Mouse (Mus musculus) limb, embryonic 12.5 days (tissue): ENCODE results near the gene Rnf111. TPM values are rescaled to one million over a fixed set of nuclear protein-coding genes. Genes with fewer than 3 reads are reported as not detected.

Experiments
- ATAC-seq: fragments of 200-750 bp; cut with Nextera tagmentation; 2 replicates; pipeline ENCODE4 v1.8.0; 2017; ENCODE audit warnings: low read depth, moderate TSS enrichment; ENCODE audit not compliant: insufficient number of reproducible peaks, insufficient read depth, low FRiP score, low TSS enrichment
- H3K27ac ChIP-seq: fragments of 300-500 bp; sonication (generic); 2 replicates; pipeline ENCODE4 v1.5.1; 2016; ENCODE audit warnings: mild to moderate bottlenecking, moderate library complexity
- H3K27me3 ChIP-seq: fragments of 300-500 bp; sonication (generic); 2 replicates; pipeline ENCODE4 v1.6.1; 2016; ENCODE audit warnings: mild to moderate bottlenecking, moderate library complexity
- H3K36me3 ChIP-seq: fragments of 300-500 bp; sonication (generic); 2 replicates; pipeline ENCODE4 v1.6.1; 2016; ENCODE audit warnings: mild to moderate bottlenecking, moderate library complexity
- H3K4me1 ChIP-seq: fragments of 300-500 bp; sonication (generic); replicated peaks from 2 replicates; pipeline ENCODE4 v1.6.1; 2016
- H3K4me2 ChIP-seq: fragments of 300-500 bp; sonication (generic); 2 replicates; pipeline ENCODE4 v1.6.1; 2016; ENCODE audit warnings: mild to moderate bottlenecking, moderate library complexity
- H3K4me3 ChIP-seq: fragments of 300-500 bp; sonication (generic); replicated peaks from 2 replicates; pipeline ENCODE4 v1.5.1; 2016; ENCODE audit warnings: mild to moderate bottlenecking
- H3K9ac ChIP-seq: fragments of 300-500 bp; sonication (generic); replicated peaks from 2 replicates; pipeline ENCODE4 v1.6.1; 2016; ENCODE audit warnings: mild to moderate bottlenecking, moderate library complexity
- H3K9me3 ChIP-seq: fragments of 300-500 bp; sonication (generic); 2 replicates; pipeline ENCODE4 v1.6.1; 2016; ENCODE audit warnings: mild to moderate bottlenecking, moderate library complexity
- WGBS: fragments of 180-500 bp; shearing (Covaris S2); methylation state at CpG from one replicate; pipeline ENCODE4 v1.1.7; 2016; 5-methylcytosine and 5-hydroxymethylcytosine counted together
- polyA plus RNA-seq: library from polyadenylated mRNA; unstranded; fragments of >200 nt; fragmentation: Nextera tagmentation; extraction: Ambion mirVana; gene quantifications from 2 replicates; pipeline ENCODE4 v1.2.1, GENCODE M21; 2016

The Rnf111 gene
- polyA plus RNA-seq, 1 experiment from 2014 or later: 30.9 TPM

DNA sequence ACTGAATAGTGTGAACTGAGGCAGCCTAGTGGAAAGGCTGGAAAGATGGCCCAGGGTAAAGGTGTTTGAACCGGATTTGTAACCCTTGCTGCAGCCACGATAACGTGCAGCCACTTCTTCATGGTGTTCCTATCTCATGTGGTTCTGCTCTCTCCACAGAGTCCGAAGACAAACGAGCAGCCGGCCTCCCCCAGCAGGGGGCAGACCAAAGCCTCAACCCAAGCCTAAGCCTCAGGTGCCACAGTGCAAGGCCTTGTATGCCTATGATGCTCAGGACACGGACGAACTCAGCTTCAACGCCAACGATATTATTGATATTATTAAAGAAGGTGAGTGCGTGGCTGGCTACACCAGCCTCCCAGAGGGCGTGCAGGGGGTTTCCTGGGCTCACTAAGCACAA, 107.9 kb downstream of the Rnf111 start:
- Histone ChIP-seq H3K9ac (no peak overlapping the region), H3K36me3 (peaks cover 29% of the 10 kb centered on the region), H3K27me3 (no peaks in the 10 kb centered on the region), H3K4me2 (no peak overlapping the region), H3K4me1 (0 out of 2 replicates have a peak, but pooled peaks cover 3% of the 10 kb centered on the region), H3K9me3 (no peaks in the 10 kb centered on the region), H3K27ac (no peak overlapping the region), H3K4me3 (no peak overlapping the region)
- 85% methylated on average over 12 of the region's 12 CpGs for WGBS
- no peak for ATAC-seq

DNA sequence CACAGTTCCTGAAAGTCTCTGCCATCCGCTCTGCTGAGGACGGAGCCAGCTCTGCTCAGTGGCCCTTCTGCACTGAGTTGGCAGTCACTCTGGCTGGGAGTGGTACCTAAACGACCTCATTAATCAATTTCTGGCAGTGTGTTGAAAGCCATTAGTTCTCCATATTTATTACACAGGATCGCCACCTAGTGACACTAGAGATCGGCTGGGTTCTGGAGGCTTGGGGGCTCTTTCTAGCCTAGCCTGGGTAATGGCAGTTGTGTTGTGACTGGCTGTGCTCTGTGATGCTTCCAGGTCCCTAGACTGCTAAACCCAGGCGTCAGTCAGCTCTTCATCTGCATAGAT, 111.0 kb downstream of the Rnf111 start:
- Histone ChIP-seq H3K4me1 (0 out of 2 replicates have a peak, but pooled peaks cover 3% of the 10 kb centered on the region), H3K36me3 (peaks cover 19% of the 10 kb centered on the region), H3K9ac (no peak overlapping the region), H3K27ac (no peak overlapping the region), H3K27me3 (no peaks in the 10 kb centered on the region), H3K4me3 (no peak overlapping the region), H3K4me2 (no peak overlapping the region), H3K9me3 (no peaks in the 10 kb centered on the region)
- no peak for ATAC-seq
- 4% methylated on average over 6 of the region's 6 CpGs for WGBS

DNA sequence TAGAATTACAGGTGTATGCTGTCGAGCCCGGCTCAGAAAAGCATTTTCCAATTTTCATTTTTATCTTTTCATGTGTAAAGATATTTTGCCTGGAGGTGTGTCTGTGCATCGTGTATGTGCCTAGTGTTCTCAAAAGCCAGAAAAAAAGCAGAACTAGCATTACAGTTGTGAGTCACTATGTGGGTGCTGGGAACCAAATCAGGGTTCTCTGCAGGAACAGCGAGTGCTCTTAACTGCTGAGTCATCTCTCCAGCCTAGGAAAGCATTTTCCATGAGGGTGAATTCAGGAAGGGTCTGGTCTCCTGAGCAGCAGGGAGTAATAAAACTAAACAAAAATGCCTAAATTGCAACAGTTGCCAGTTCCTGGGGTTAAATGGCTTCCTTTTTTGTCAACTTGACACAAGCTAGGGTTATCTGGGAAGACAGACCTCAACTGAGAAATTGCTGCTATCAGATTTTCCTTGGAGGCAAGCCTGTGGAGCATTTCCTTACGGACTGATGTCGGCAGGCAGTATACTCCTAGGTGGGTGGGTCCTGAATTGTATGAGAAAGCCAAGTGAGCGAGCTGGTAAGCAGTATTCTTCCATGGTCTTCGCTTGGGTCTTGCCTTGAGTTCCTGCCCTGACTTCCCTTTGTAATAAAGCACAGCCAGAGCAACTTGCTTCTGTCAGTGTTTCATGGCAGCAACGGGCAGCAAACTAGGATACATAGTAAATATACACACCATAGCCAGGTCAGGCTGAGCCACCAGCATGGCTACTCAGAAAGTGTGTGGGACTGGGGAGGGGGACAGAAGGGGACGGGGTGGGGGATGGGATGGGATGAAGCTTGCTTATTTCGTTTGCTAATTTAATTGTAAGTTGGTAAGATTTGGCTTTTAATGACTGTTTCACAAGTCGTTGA, 111.6 kb downstream of the Rnf111 start:
- 60% methylated on average over 12 of the region's 12 CpGs for WGBS
- H3K27me3 ChIP-seq: no peaks in the 10 kb centered on the region
- ATAC-seq: no peak
- no peaks in the 10 kb centered on the region for H3K9me3 ChIP-seq
- no peak overlapping the region for H3K4me2 ChIP-seq
- H3K4me3 ChIP-seq: no peak overlapping the region
- H3K36me3 ChIP-seq: peaks cover 21% of the 10 kb centered on the region
- 0 out of 2 replicates have a peak, but pooled peaks cover 3% of the 10 kb centered on the region for H3K4me1 ChIP-seq
- H3K27ac ChIP-seq: no peak overlapping the region
- H3K9ac ChIP-seq: no peak overlapping the region

DNA sequence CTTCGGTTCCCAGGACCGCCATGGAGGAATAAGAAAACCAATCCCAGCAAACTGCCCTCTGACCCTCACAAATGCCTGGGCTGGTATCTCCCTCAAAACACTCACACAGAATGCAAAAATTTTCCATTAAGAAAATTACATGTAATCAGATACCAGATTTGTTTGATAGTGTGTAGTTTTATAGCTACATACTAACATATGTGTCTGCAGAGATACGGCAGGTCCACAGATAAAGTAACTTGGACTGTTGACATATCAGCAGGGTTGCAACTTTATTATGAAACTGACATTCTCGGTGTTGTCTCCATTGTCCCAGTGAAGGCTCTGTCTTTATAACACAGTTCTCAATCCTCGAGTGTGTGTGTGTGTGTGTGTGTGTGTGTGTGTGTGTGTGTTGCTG, 112.5 kb downstream of the Rnf111 start:
- no peak overlapping the region for H3K4me3 ChIP-seq
- H3K4me2 ChIP-seq: no peak overlapping the region
- 93% methylated on average over 5 of the region's 5 CpGs for WGBS
- H3K9ac ChIP-seq: no peak overlapping the region
- H3K9me3 ChIP-seq: no peaks in the 10 kb centered on the region
- H3K27me3 ChIP-seq: no peaks in the 10 kb centered on the region
- peaks cover 14% of the 10 kb centered on the region for H3K36me3 ChIP-seq
- H3K4me1 ChIP-seq: 0 out of 2 replicates have a peak, but pooled peaks cover 3% of the 10 kb centered on the region
- no peak for ATAC-seq
- H3K27ac ChIP-seq: no peak overlapping the region

DNA sequence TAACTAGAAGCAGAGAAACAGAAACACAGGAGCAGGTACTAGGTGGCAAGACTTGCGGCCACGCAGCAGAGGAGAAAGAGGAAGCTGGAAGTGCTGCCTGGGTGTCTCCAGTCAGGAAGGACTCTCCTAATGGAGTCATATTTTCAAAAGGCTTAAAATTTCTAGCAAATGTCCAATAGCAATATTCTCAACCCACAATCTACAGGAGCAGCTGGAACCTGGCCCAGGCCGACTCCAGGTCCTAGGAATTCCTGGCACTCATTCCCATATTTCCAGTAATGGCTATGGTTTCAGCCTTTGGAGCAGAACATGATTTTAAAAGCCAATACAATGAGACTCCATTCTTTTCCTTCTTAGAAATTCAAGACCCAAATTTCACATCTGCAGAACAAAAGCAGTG, 114.0 kb downstream of the Rnf111 start:
- H3K4me1 ChIP-seq: 0 out of 2 replicates have a peak, but pooled peaks cover 3% of the 10 kb centered on the region
- no peak overlapping the region for H3K4me3 ChIP-seq
- H3K9me3 ChIP-seq: no peaks in the 10 kb centered on the region
- H3K27ac ChIP-seq: no peak overlapping the region
- H3K9ac ChIP-seq: no peak overlapping the region
- H3K36me3 ChIP-seq: peaks cover 17% of the 10 kb centered on the region
- H3K27me3 ChIP-seq: no peaks in the 10 kb centered on the region
- H3K4me2 ChIP-seq: no peak overlapping the region
- WGBS: 92% methylated on average over 3 of the region's 3 CpGs
- no peak for ATAC-seq

DNA sequence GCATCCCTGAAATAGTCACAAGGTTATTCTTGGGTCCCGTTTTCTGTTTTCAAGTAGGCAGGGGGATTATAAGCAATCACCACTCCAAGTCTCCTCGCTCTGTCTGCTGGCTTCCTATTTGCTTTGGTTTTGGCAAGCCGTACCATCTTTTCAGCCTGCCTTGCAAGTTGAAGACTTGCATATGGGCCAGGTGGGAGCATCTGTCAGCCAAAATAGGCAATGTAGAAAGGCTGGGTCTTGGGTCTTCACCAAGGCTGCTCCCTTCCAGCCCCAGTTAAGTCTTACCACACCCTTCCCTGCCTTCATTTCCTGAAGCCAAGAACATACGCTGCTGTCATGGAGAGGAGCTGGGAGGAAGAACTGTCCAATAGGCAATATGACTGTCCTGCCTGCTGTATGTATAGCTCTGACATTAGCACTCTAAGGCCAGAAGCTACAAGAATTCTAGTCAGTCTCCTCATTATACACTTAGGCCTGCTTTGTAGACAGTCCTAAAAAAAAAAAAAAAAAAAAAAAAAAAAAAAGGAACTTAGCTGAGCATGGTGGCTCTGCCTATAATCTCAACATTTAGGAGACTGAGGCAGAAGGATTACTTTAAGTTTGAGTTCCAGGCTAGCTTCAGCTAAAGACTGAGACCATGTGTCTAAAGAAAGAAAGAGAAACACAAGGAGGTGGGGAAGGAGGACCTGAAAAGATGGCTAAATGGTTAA, 116.0 kb downstream of the Rnf111 start:
- no peak overlapping the region for H3K4me3 ChIP-seq
- 0 out of 2 replicates have a peak, but pooled peaks cover 3% of the 10 kb centered on the region for H3K4me1 ChIP-seq
- H3K4me2 ChIP-seq: no peak overlapping the region
- no peaks in the 10 kb centered on the region for H3K9me3 ChIP-seq
- H3K27me3 ChIP-seq: no peaks in the 10 kb centered on the region
- H3K36me3 ChIP-seq: peaks cover 31% of the 10 kb centered on the region
- no peak overlapping the region for H3K9ac ChIP-seq
- 95% methylated on average over 4 of the region's 4 CpGs for WGBS
- no peak overlapping the region for H3K27ac ChIP-seq
- ATAC-seq: no peak

DNA sequence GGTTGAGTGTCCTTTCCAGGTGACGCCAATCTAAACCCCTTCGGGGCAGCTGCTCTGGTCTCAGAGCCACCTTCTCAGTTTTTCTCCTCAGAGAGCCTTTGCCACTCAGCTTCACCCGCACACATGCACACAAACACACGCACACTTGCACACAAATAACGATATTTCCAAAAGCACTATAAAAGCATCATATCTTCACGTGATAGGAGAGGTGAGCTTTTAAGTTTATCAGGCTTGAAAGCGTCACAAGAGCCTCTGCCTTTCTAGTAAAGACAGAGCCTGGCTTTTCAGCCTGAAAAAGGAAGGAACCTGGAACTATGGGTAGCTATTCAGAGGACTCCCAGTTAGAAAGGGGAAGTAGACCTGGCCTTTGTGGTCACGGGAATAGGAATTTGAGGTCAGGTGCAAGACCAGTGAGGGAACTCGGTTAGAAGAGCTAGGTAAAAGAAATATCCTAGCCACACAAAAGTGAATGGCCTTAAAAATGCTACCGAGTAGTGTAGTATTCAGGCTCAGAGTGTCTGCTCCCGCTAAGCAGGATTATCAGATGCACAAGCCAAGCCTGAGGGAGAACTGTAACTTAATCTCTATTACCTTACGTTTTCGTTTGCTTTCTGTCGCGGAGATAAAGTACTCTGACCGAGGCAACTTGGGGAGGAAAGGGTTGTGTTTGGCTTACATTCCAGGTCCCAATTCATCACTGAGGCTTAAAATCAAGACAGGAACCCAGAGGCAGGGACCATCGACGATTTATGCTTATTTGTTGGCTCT, 118.4 kb downstream of the Rnf111 start:
- no peaks in the 10 kb centered on the region for H3K9me3 ChIP-seq
- H3K4me1 ChIP-seq: no peaks in the 10 kb centered on the region
- no peak overlapping the region for H3K9ac ChIP-seq
- peaks cover 36% of the 10 kb centered on the region for H3K36me3 ChIP-seq
- 87% methylated on average over 18 of the region's 18 CpGs for WGBS
- no peak overlapping the region for H3K4me3 ChIP-seq
- no peak overlapping the region for H3K4me2 ChIP-seq
- H3K27ac ChIP-seq: no peak overlapping the region
- H3K27me3 ChIP-seq: no peaks in the 10 kb centered on the region
- no peak for ATAC-seq

DNA sequence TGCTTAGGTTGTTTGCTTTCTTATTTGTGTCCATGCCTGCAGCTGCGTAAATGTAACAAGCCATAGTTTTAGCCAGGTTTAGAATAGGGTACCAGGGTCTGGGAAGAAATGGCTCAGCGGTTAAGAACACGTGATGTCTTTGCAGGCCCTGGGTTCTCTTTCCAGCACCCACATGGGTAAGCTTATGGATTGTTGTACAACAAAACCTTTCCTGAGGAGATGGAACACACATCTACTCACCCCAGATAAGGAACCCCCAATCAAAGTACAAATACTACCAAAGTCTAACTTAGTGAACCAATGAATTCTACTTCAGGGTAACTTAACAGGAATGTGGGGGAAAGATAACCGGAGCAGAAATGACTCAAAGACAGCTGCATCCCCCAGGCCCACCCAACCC, 119.0 kb downstream of the Rnf111 start:
- peaks cover 36% of the 10 kb centered on the region for H3K36me3 ChIP-seq
- 97% methylated on average over 4 of the region's 4 CpGs for WGBS

DNA sequence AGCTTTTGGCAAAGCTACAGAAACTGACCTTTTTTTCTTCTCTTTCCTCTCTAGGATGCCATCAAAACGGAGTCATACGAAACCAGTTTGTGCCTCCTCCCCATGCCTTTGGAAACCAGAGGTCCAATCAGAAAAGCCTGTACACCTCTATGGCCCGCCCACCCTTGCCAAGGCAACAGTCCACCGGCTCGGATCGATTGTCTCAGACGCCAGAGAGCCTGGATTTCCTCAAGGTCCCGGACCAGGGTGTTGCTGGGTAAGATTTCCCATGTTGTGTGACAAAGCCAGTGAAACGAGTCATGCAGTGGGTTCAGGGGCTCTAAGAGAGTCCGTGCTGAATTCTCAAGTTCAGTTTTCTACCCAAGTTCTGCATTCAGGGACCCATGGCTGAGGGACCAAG, 119.8 kb downstream of the Rnf111 start:
- Histone ChIP-seq H3K4me1 (no peaks in the 10 kb centered on the region), H3K9me3 (no peaks in the 10 kb centered on the region), H3K27me3 (no peaks in the 10 kb centered on the region), H3K4me3 (no peak overlapping the region), H3K4me2 (no peak overlapping the region), H3K36me3 (peaks cover 38% of the 10 kb centered on the region), H3K27ac (no peak overlapping the region), H3K9ac (no peak overlapping the region)
- ATAC-seq: no peak
- WGBS: 64% methylated on average over 10 of the region's 10 CpGs

More for the DNA sequence above, 119.0 kb downstream of the Rnf111 start:
- no peaks in the 10 kb centered on the region for H3K9me3 ChIP-seq
- H3K9ac ChIP-seq: no peak overlapping the region
- no peaks in the 10 kb centered on the region for H3K27me3 ChIP-seq
- H3K4me1 ChIP-seq: no peaks in the 10 kb centered on the region
- no peak for ATAC-seq
- H3K27ac ChIP-seq: no peak overlapping the region
- H3K4me3 ChIP-seq: no peak overlapping the region
- H3K4me2 ChIP-seq: no peak overlapping the region

DNA sequence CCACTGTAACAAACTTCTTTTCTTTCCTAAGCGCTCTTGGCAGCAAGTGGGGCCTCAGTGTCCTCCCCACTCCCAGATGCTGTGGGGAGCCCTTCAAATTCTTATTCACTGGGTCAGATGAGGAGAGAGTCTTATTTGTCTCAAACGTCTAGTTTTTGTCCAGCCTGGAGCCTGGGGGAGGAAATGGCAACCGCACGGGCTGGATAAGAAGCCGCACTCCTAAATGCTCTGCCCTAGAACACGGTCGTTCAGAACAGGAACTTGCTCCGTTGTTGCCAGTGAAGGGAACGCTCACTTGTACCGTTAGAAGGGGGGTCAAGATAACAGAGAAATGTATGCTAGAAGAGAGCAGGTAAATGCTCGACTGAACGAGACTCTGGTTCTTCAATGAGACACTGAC, 121.4 kb downstream of the Rnf111 start:
- no peak overlapping the region for H3K9ac ChIP-seq
- 86% methylated on average over 12 of the region's 12 CpGs for WGBS
- no peak overlapping the region for H3K4me3 ChIP-seq
- H3K27me3 ChIP-seq: no peaks in the 10 kb centered on the region
- no peak overlapping the region for H3K4me2 ChIP-seq
- no peaks in the 10 kb centered on the region for H3K9me3 ChIP-seq
- H3K4me1 ChIP-seq: no peaks in the 10 kb centered on the region
- no peak for ATAC-seq
- no peak overlapping the region for H3K27ac ChIP-seq
- peaks cover 53% of the 10 kb centered on the region for H3K36me3 ChIP-seq
